Mouse (Mus musculus): ENCODE measurements around the gene Paqr8. TPM values are rescaled to one million over a fixed set of nuclear protein-coding genes. Genes with fewer than 3 reads are reported as not detected.
"Not testable (repeated sequence)": the region's sequence is repeated elsewhere in the genome, so short reads cannot be mapped to it uniquely, and the experiment has no call there.

The Paqr8 gene
- total and polyA plus RNA-seq, 2 experiments = 0.28 to 1.1 TPM

DNA sequence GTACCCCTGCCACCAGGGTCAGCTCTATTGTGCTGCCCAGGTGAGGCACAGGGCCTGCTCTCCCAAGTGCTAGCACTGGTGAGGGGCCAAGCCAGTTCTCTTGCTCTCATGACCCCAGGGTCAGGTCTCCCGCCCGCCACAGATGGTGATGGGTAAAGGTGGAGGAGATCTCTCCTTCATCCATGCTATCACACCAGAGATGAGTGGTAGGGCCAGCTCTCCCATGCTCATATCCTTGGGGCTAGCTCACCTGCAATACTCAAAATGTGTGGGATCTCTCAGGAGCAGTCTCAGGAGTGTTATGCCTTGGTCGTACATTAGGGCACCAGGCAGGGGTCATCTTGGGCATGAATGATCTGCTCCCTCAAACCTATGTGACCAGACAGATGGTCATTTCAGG, 24.4 kb downstream of the Paqr8 start:
- Histone ChIP-seq H3K9ac (ENCODE audit: low read depth, low read length) (no peak overlapping the region), H3K79me2 (ENCODE audit: control insufficient read depth, insufficient read depth, low read length) (no peaks in the 10 kb centered on the region), H3K4me1 (ENCODE audit: control insufficient read depth, insufficient read depth, low read length) (no peaks in the 10 kb centered on the region), H3K4me3 (ENCODE audit: insufficient read depth, low read depth, low read length) (no peak overlapping the region), H3K36me3 (ENCODE audit: control insufficient read depth, insufficient read depth, low read length) (no peaks in the 10 kb centered on the region), H3K27ac (replicated peaks; ENCODE audit: insufficient read depth, low read depth, low read length) (no peak overlapping the region), H3K27me3 (ENCODE audit: control insufficient read depth, insufficient read depth, low read length) (no peaks in the 10 kb centered on the region)
- 94% methylated on average over 3 of the region's 3 CpGs for WGBS
- no peak for DNase-seq (ENCODE audit: extremely low read depth, low read depth, low spot score)
- TF ChIP-seq POLR2A (IDR thresholded peaks at IDR 0.05; ENCODE audit: extremely low read depth, insufficient read depth, low read length) (no peak), CTCF (IDR thresholded peaks at IDR 0.05; ENCODE audit: low read depth, low read length) (no peak)

- Histone ChIP-seq H3K4me1 (ENCODE audit: control insufficient read depth, insufficient read depth, low read length) (no peaks in the 10 kb centered on the region), H3K79me2 (ENCODE audit: control insufficient read depth, insufficient read depth, low read length) (no peaks in the 10 kb centered on the region), H3K27ac (replicated peaks; ENCODE audit: insufficient read depth, low read depth, low read length) (no peak overlapping the region), H3K4me3 (ENCODE audit: insufficient read depth, low read depth, low read length) (no peak overlapping the region), H3K36me3 (ENCODE audit: control insufficient read depth, insufficient read depth, low read length) (no peaks in the 10 kb centered on the region), H3K9ac (ENCODE audit: low read depth, low read length) (no peak overlapping the region), H3K27me3 (ENCODE audit: control insufficient read depth, insufficient read depth, low read length) (no peaks in the 10 kb centered on the region)
- DNase-seq (ENCODE audit: extremely low read depth, low read depth, low spot score) = no peak
- TF ChIP-seq POLR2A (IDR thresholded peaks at IDR 0.05; ENCODE audit: extremely low read depth, insufficient read depth, low read length) = no peak
- TF ChIP-seq CTCF (IDR thresholded peaks at IDR 0.05; ENCODE audit: low read depth, low read length) = no peak
- WGBS = 87% methylated on average over 5 of the region's 5 CpGs
Observed at GRCm38 (mm10) chr1:20915608-20916007, 25.2 kb downstream of the Paqr8 start.

GRCm38 (mm10) chr1:20917496-20918050, 27.2 kb downstream of the Paqr8 start:
- H3K9ac ChIP-seq (ENCODE audit: low read depth, low read length) = no peak overlapping the region
- no peak overlapping the region for H3K4me3 ChIP-seq (ENCODE audit: insufficient read depth, low read depth, low read length)
- H3K27me3 ChIP-seq (ENCODE audit: control insufficient read depth, insufficient read depth, low read length) = no peaks in the 10 kb centered on the region
- WGBS = 70% methylated on average over 6 of the region's 6 CpGs
- DNase-seq (ENCODE audit: extremely low read depth, low read depth, low spot score) = no peak
- TF ChIP-seq POLR2A (IDR thresholded peaks at IDR 0.05; ENCODE audit: extremely low read depth, insufficient read depth, low read length) (no peak), CTCF (IDR thresholded peaks at IDR 0.05; ENCODE audit: low read depth, low read length) (no peak)
- H3K27ac ChIP-seq (replicated peaks; ENCODE audit: insufficient read depth, low read depth, low read length) = no peak overlapping the region
- no peaks in the 10 kb centered on the region for H3K79me2 ChIP-seq (ENCODE audit: control insufficient read depth, insufficient read depth, low read length)
- no peaks in the 10 kb centered on the region for H3K4me1 ChIP-seq (ENCODE audit: control insufficient read depth, insufficient read depth, low read length)
- H3K36me3 ChIP-seq (ENCODE audit: control insufficient read depth, insufficient read depth, low read length) = no peaks in the 10 kb centered on the region

GRCm38 (mm10) chr1:20919728-20920127, 29.3 kb downstream of the Paqr8 start:
- H3K27me3 ChIP-seq (ENCODE audit: control insufficient read depth, insufficient read depth, low read length) = no peaks in the 10 kb centered on the region
- H3K4me3 ChIP-seq (ENCODE audit: insufficient read depth, low read depth, low read length) = no peak overlapping the region
- no peak overlapping the region for H3K9ac ChIP-seq (ENCODE audit: low read depth, low read length)
- H3K36me3 ChIP-seq (ENCODE audit: control insufficient read depth, insufficient read depth, low read length) = no peaks in the 10 kb centered on the region
- WGBS = 97% methylated on average over 2 of the region's 2 CpGs
- no peak for DNase-seq (ENCODE audit: extremely low read depth, low read depth, low spot score)
- H3K27ac ChIP-seq (replicated peaks; ENCODE audit: insufficient read depth, low read depth, low read length) = no peak overlapping the region
- H3K4me1 ChIP-seq (ENCODE audit: control insufficient read depth, insufficient read depth, low read length) = no peaks in the 10 kb centered on the region
- no peak for TF ChIP-seq CTCF (IDR thresholded peaks at IDR 0.05; ENCODE audit: low read depth, low read length)
- no peak for TF ChIP-seq POLR2A (IDR thresholded peaks at IDR 0.05; ENCODE audit: extremely low read depth, insufficient read depth, low read length)
- no peaks in the 10 kb centered on the region for H3K79me2 ChIP-seq (ENCODE audit: control insufficient read depth, insufficient read depth, low read length)

GRCm38 (mm10) chr1:20921081-20921528, 30.7 kb downstream of the Paqr8 start:
- no peak for DNase-seq (ENCODE audit: extremely low read depth, low read depth, low spot score)
- no peaks in the 10 kb centered on the region for H3K36me3 ChIP-seq (ENCODE audit: control insufficient read depth, insufficient read depth, low read length)
- TF ChIP-seq CTCF (IDR thresholded peaks at IDR 0.05; ENCODE audit: low read depth, low read length) = no peak
- TF ChIP-seq POLR2A (IDR thresholded peaks at IDR 0.05; ENCODE audit: extremely low read depth, insufficient read depth, low read length) = no peak
- no peaks in the 10 kb centered on the region for H3K79me2 ChIP-seq (ENCODE audit: control insufficient read depth, insufficient read depth, low read length)
- no peak overlapping the region for H3K4me3 ChIP-seq (ENCODE audit: insufficient read depth, low read depth, low read length)
- no peak overlapping the region for H3K9ac ChIP-seq (ENCODE audit: low read depth, low read length)
- WGBS = 85% methylated on average over 10 of the region's 10 CpGs
- no peaks in the 10 kb centered on the region for H3K4me1 ChIP-seq (ENCODE audit: control insufficient read depth, insufficient read depth, low read length)
- no peaks in the 10 kb centered on the region for H3K27me3 ChIP-seq (ENCODE audit: control insufficient read depth, insufficient read depth, low read length)
- no peak overlapping the region for H3K27ac ChIP-seq (replicated peaks; ENCODE audit: insufficient read depth, low read depth, low read length)

DNA sequence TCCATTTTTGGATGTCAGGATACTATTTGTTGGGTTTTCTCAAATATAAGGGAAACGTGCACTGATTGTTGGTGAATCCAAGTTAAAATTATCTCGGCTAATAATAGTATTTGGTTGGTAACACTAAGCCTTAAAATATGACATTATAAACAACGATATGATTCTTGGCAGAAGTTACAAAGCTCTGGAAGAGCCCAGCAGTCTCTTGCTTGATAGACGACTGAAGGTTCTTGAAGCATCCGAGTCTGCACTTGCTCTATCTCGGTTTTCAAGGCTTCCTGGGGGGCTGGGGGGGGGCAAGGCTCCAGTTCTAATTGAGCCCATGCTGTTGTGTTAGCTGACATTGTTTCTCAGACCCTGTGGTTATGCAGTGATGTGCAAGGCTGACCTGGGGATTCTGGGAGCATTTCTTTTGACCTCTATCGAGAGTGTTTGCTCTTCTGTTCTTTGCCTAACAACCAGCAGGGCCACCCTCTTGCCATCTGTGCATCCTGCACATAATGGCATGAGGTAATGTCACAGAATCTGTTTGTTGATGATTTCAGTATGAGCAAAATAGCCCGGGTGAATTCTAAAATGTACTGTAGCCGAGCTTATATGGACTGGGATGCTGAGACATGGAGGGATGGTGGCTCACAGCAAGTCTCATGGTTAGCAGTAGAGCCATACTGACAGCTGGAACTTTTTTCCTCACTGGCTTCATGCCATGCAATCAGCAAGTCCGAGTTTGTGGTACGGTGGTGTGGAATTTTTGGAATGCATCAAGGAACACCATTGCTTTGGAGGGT, 32.4 kb downstream of the Paqr8 start:
- Histone ChIP-seq H3K4me1 (ENCODE audit: control insufficient read depth, insufficient read depth, low read length) (no peaks in the 10 kb centered on the region), H3K4me3 (ENCODE audit: insufficient read depth, low read depth, low read length) (no peak overlapping the region), H3K27ac (replicated peaks; ENCODE audit: insufficient read depth, low read depth, low read length) (no peak overlapping the region), H3K9ac (ENCODE audit: low read depth, low read length) (no peak overlapping the region), H3K27me3 (ENCODE audit: control insufficient read depth, insufficient read depth, low read length) (no peaks in the 10 kb centered on the region), H3K79me2 (ENCODE audit: control insufficient read depth, insufficient read depth, low read length) (no peaks in the 10 kb centered on the region), H3K36me3 (ENCODE audit: control insufficient read depth, insufficient read depth, low read length) (no peaks in the 10 kb centered on the region)
- DNase-seq (ENCODE audit: extremely low read depth, low read depth, low spot score) = peak; percentile 10
- TF ChIP-seq POLR2A (IDR thresholded peaks at IDR 0.05; ENCODE audit: extremely low read depth, insufficient read depth, low read length) (no peak), CTCF (IDR thresholded peaks at IDR 0.05; ENCODE audit: low read depth, low read length) (no peak)
- 56% methylated on average over 11 of the region's 11 CpGs for WGBS

GRCm38 (mm10) chr1:20925324-20925723, 34.9 kb downstream of the Paqr8 start:
- not testable (repeated sequence) for H3K4me3 ChIP-seq (ENCODE audit: insufficient read depth, low read depth, low read length); H3K9ac ChIP-seq (ENCODE audit: low read depth, low read length); H3K79me2 ChIP-seq (ENCODE audit: control insufficient read depth, insufficient read depth, low read length); H3K27ac ChIP-seq (replicated peaks; ENCODE audit: insufficient read depth, low read depth, low read length); DNase-seq (ENCODE audit: extremely low read depth, low read depth, low spot score); H3K27me3 ChIP-seq (ENCODE audit: control insufficient read depth, insufficient read depth, low read length); H3K36me3 ChIP-seq (ENCODE audit: control insufficient read depth, insufficient read depth, low read length); H3K4me1 ChIP-seq (ENCODE audit: control insufficient read depth, insufficient read depth, low read length)
- 71% methylated on average over 7 of the region's 7 CpGs for WGBS

All from liver, adult 2 months (tissue).